Mouse (Mus musculus) embryonic facial prominence, embryonic 12.5 days (tissue): ENCODE results near the gene Pak7. TPM values are rescaled to one million over a fixed set of nuclear protein-coding genes. Genes with fewer than 3 reads are reported as not detected.

Experiments
- ATAC-seq: fragments of 200-750 bp; cut with Nextera tagmentation; 2 replicates; pipeline ENCODE4 v1.8.0; 2017; ENCODE audit not compliant: insufficient number of reproducible peaks, insufficient read depth, low FRiP score, low TSS enrichment
- H3K27ac ChIP-seq: fragments of 300-500 bp; sonication (generic); 2 replicates; pipeline ENCODE4 v1.5.1; 2016; ENCODE audit warnings: mild to moderate bottlenecking
- H3K27me3 ChIP-seq: fragments of 300-500 bp; sonication (generic); 2 replicates; pipeline ENCODE4 v1.6.1; 2016; ENCODE audit warnings: mild to moderate bottlenecking, moderate library complexity
- H3K36me3 ChIP-seq: fragments of 300-500 bp; sonication (generic); 2 replicates; pipeline ENCODE4 v1.6.1; 2016; ENCODE audit warnings: mild to moderate bottlenecking
- H3K4me1 ChIP-seq: fragments of 300-500 bp; sonication (generic); 2 replicates; pipeline ENCODE4 v1.6.1; 2016
- H3K4me2 ChIP-seq: fragments of 300-500 bp; sonication (generic); replicated peaks from 2 replicates; pipeline ENCODE4 v1.6.1; 2016; ENCODE audit warnings: mild to moderate bottlenecking, moderate library complexity
- H3K4me3 ChIP-seq: fragments of 300-500 bp; sonication (generic); 2 replicates; pipeline ENCODE4 v1.5.1; 2016; ENCODE audit warnings: mild to moderate bottlenecking
- H3K9ac ChIP-seq: fragments of 300-500 bp; sonication (generic); 2 replicates; pipeline ENCODE4 v1.6.1; 2016; ENCODE audit warnings: mild to moderate bottlenecking, moderate library complexity
- H3K9me3 ChIP-seq: fragments of 300-500 bp; sonication (generic); 2 replicates; pipeline ENCODE4 v1.6.1; 2016; ENCODE audit warnings: mild to moderate bottlenecking, moderate library complexity
- WGBS: fragments of 180-500 bp; shearing (Covaris S2); methylation state at CpG from one replicate; pipeline ENCODE4 v1.1.7; 2016; 5-methylcytosine and 5-hydroxymethylcytosine counted together
- polyA plus RNA-seq: library from polyadenylated mRNA; unstranded; fragments of >200 nt; fragmentation: Nextera tagmentation; extraction: Ambion mirVana; gene quantifications from 2 replicates; pipeline ENCODE4 v1.2.1, GENCODE M21; 2016

Gene Pak7
- polyA plus RNA-seq, 1 experiment from 2014 or later = 4.5 TPM

DNA sequence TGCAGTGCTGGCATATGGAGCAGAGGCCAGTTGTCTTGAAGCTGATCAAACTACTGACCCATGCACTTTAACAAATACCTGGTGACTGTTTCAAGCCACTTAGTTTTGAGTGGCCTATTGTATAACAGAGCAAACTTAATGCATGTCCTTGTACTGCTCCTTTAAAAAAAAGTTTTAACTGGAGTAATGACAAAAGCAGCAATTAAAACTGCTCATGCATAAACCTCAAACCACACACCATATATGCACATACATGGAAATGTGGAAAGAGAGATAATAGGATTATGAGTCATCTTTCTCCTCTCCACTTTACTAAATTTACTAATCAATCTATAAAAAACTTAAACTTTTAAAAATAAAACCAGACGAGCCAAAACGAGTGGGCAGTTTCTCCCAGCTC is 291.8 kb downstream of the Pak7 start:
- Histone ChIP-seq H3K9ac (no peak overlapping the region), H3K9me3 (no peaks in the 10 kb centered on the region), H3K27ac (no peak overlapping the region), H3K36me3 (no peaks in the 10 kb centered on the region), H3K4me1 (no peaks in the 10 kb centered on the region), H3K4me2 (no peak overlapping the region), H3K27me3 (no peaks in the 10 kb centered on the region), H3K4me3 (no peak overlapping the region)
- WGBS = 67% methylated on average over 2 of the region's 2 CpGs
- no peak for ATAC-seq

DNA sequence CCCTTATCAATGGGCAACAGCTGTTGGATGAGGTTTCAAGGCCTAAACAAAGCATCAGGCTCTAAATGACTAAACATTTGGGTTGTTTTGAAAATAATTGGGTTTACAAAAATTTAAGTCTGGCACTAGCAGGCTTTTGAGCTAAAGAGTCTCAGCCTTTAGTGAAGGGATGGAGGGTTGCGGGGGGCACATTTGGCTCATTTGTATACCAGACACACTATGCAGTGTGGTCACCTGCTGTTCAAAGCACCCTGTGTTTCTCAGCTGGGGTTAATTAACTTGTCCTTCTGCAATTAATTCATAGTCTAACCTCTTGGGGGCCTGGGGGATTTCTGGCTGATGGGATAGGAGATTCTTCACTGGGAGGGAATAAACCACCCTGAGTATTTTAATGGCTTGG is 323.4 kb downstream of the Pak7 start:
- Histone ChIP-seq H3K36me3 (no peaks in the 10 kb centered on the region), H3K4me1 (peaks cover 3% of the 10 kb centered on the region; the same call in 1 of the 2 replicates), H3K4me3 (no peak overlapping the region), H3K9ac (no peak overlapping the region), H3K9me3 (no peaks in the 10 kb centered on the region), H3K27me3 (peaks cover 15% of the 10 kb centered on the region), H3K4me2 (no peak overlapping the region), H3K27ac (no peak overlapping the region)
- no peak for ATAC-seq
- WGBS = 70% methylated on average over 1 of the region's 1 CpGs

DNA sequence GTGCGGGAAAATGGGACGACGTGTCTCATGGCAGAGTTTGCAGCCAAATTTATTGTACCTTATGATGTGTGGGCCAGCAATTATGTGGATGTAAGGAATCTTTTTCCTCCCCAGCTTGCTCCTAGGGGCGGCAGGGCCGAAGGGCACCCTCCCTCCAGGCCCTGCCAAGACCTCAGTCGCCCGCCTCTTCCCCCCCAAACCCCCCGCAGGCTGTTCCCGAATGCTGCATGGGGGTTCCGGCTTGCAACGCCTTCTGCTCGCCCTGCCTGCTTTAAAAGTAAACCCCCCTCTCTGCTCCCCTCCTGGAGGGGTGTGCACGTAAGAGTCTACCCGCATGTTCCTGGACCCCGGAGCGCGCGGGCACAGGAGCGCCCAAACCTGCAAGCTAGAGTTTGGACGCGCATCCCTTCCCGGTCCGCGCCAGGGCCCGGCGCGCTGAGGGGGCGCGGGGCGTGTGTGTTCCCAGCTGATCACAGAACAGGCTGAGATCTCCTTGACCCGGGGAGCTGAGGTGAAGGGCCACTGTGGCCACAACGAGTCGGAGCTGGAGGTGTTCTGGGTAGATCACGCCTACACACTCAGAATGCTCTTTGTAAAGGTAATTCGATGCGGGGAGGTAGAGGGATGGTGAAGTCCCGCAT is 328.6 kb downstream of the Pak7 start:
- no peak for ATAC-seq
- H3K9ac ChIP-seq = no peak overlapping the region
- peak overlapping the region; percentile 33 for H3K4me3 ChIP-seq
- H3K36me3 ChIP-seq = no peaks in the 10 kb centered on the region
- under 1% methylated on average over 36 of the region's 37 CpGs for WGBS
- H3K27me3 ChIP-seq = peaks cover 37% of the 10 kb centered on the region
- peaks cover 19% of the 10 kb centered on the region for H3K4me1 ChIP-seq
- H3K27ac ChIP-seq = no peak overlapping the region
- no peaks in the 10 kb centered on the region for H3K9me3 ChIP-seq
- H3K4me2 ChIP-seq = peak overlapping the region; percentile 65

DNA sequence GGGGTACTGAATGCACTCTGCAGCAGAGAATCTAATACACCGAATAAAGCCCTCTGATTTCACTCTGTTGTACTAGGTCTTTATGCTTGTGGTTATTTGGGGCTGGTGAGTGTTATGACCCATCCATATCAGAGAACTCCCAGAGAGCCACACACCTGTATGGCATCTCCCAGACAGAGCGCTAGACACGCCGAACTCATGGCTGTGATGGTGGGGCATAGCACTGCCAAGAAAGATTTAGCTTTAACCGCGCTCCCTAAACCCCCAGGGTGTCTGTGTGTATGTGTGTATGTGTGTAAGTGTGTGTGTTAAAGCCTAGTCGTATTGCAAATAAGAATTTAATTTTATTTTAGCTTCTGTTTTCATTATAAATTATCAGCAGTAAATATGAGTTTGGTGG is 329.4 kb downstream of the Pak7 start:
- peaks cover 37% of the 10 kb centered on the region for H3K27me3 ChIP-seq
- H3K27ac ChIP-seq = no peak overlapping the region
- peak overlapping the region; percentile 65 for H3K4me2 ChIP-seq
- H3K4me3 ChIP-seq = peak overlapping the region; percentile 33
- H3K9ac ChIP-seq = no peak overlapping the region
- WGBS = 3% methylated on average over 7 of the region's 7 CpGs
- H3K4me1 ChIP-seq = peaks cover 19% of the 10 kb centered on the region
- no peaks in the 10 kb centered on the region for H3K9me3 ChIP-seq
- ATAC-seq = 0 out of 2 replicates have a peak, but pooled peaks have one; percentile 31
- no peaks in the 10 kb centered on the region for H3K36me3 ChIP-seq

DNA sequence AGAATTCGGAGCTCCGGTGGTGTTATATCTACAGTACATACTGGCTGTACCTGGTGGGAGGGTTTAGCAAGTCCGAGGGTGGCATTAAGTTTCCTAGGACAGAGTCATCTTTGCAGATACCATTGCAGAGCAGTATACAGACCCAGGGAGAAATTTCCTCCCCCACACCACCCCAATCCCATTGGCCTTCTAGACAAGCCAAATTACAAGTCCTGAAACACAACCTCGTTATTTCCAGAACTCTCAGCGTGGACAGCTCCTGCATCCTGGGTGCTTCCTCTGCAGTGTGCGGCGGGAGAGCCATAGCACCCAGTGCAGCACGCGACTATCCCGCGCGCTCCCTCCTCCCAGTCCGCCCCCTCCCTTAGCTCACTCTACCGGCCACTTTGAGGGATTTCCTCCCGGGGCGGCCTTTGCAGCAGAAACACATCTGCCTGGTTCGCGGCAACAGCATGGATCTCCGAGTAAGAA is 329.9 kb downstream of the Pak7 start:
- H3K9me3 ChIP-seq = no peaks in the 10 kb centered on the region
- 3% methylated on average over 19 of the region's 19 CpGs for WGBS
- H3K4me1 ChIP-seq = peaks cover 19% of the 10 kb centered on the region
- H3K27me3 ChIP-seq = peaks cover 37% of the 10 kb centered on the region
- H3K9ac ChIP-seq = no peak overlapping the region
- 0 out of 2 replicates have a peak, but pooled peaks have one; percentile 41 for ATAC-seq
- H3K4me2 ChIP-seq = peak overlapping the region; percentile 65
- no peak overlapping the region for H3K27ac ChIP-seq
- H3K36me3 ChIP-seq = no peaks in the 10 kb centered on the region
- peak overlapping the region; percentile 33 for H3K4me3 ChIP-seq

DNA sequence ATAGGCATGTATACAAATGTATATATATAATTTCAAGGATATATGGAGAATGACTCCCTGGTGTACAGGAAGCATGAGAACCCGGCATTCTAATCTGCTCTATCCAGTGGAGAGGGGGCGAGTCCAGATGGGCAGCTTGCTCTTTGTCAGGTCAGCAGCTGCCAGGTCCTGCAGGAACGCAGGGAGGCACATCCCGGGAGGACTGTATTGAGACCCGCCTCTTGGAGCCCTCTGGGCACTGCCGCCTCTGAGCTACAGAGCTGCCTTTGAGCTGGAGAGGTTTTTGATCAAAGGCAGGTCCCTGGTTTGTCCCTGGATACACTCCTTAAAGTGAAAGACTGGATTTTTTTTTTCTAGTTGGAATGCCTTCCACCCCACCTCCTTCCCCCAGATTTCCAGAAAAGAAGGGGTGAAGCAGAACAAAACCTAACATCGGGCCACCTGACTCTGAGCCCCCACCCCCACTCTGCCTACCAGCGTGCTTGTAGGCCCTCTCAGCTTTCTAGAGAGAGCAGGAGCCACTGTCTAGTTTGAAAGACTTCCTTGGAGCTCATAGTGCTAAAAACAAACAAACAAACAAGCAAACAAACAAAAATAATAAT is 336.0 kb downstream of the Pak7 start, which contains the start of gene Lamp5:
Lamp5 (plus strand) TSS at position 552 of the 602 bp plus-strand sequence.
- Histone ChIP-seq H3K4me1 (peaks cover 12% of the 10 kb centered on the region; the same call in 1 of the 2 replicates), H3K9me3 (no peaks in the 10 kb centered on the region), H3K4me3 (peak within 1 kb of the TSS; percentile 27), H3K27ac (no peak within 1 kb of the TSS), H3K9ac (0 out of 2 replicates have a peak within 1 kb of the TSS, but pooled peaks have one; percentile 7), H3K36me3 (no peaks in the 10 kb centered on the region), H3K4me2 (peak within 1 kb of the TSS; percentile 58), H3K27me3 (0 out of 2 replicates have a peak, but pooled peaks cover 5% of the 10 kb centered on the region)
- WGBS = 3% methylated on average over 8 of the region's 8 CpGs
- ATAC-seq = no peak

DNA sequence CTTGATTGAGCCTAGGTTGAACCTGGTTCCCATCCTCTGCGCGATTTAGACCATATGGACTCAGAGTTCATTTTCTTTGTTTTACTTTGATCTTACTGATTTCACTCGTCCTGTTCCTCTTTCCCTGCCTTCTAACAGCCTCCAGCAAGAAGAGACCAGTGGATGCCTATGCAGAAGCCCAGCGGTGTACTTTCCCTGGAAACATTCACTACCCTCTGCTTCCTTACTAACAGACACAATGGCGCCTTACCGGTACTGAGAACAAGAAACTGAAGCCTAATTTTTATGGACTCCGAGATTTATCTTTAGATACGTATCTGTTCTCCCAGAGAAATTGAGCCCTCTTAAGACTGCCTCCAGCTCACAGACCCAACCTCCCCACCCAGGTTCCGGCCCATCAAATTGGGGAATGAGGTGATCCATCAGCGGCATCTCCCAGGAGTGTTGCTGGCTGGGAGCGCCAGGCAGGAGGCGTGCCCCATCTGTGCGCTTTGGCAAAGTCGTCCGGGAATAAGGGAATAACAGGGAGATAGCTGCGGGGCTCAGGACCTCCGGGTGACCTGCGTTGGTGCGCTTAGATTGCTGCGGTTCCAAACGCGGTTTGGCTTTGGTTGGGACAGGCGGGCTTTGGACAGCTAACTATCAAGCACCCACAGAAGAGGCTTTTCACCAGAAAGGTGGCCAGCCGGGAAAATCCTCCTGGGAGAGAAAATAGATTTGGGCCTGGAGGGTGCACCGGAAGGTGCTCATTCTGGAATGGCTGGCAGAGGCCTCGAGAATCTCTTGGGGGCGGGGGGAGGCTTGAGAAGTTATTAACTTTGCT is 336.8 kb downstream of the Pak7 start:
- Histone ChIP-seq H3K36me3 (no peaks in the 10 kb centered on the region), H3K27ac (no peak overlapping the region), H3K9ac (0 out of 2 replicates have a peak overlapping the region, but pooled peaks have one; percentile 7), H3K27me3 (0 out of 2 replicates have a peak, but pooled peaks cover 5% of the 10 kb centered on the region), H3K4me3 (peak overlapping the region; percentile 27), H3K4me2 (peak overlapping the region; percentile 58), H3K4me1 (peaks cover 12% of the 10 kb centered on the region; the same call in 1 of the 2 replicates), H3K9me3 (no peaks in the 10 kb centered on the region)
- no peak for ATAC-seq
- 12% methylated on average over 27 of the region's 27 CpGs for WGBS

DNA sequence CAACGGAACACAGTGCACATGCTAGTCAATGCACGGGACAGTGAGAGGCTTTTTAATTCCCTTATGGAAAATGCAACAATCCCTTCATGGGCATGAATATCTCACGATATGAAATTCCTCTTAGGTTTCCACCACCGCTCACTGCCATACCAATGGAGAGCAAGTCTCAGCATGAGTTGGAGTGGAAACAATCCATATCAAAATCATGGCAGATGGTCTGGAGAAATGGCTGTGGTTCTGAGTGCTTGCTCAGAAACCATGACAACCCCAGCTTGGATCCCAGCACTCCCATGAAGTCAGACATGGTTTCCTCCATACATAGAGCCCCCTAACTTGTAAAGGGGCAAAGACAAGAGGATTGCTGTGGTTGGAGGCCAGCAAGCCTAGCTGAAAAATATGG is 339.3 kb downstream of the Pak7 start:
- WGBS = 83% methylated on average over 4 of the region's 4 CpGs
- no peak overlapping the region for H3K9ac ChIP-seq
- no peak overlapping the region for H3K4me3 ChIP-seq
- no peak overlapping the region for H3K4me2 ChIP-seq
- peaks cover 12% of the 10 kb centered on the region; the same call in 1 of the 2 replicates for H3K4me1 ChIP-seq
- no peak overlapping the region for H3K27ac ChIP-seq
- 0 out of 2 replicates have a peak, but pooled peaks cover 5% of the 10 kb centered on the region for H3K27me3 ChIP-seq
- no peaks in the 10 kb centered on the region for H3K9me3 ChIP-seq
- no peaks in the 10 kb centered on the region for H3K36me3 ChIP-seq
- ATAC-seq = no peak

Other genes starting within 250 kb of the Pak7 start
- 0.55 and 0.77 TPM in 2 replicates for gene Ankef1, start 113.9 kb upstream of the Pak7 start, polyA plus RNA-seq